Mouse (Mus musculus): ENCODE results near the gene Tlr4.

The Tlr4 gene

GRCm38 (mm10) chr4:66827463-66828162, at the start of gene Tlr4:
Gene Tlr4, plus strand, starts transcription at chr4:66827584.
- peak; percentile 0 for DNase-seq (ENCODE audit: low spot score)

GRCm38 (mm10) chr4:66794283-66794682, 33.1 kb upstream of the Tlr4 start:
- no peak for DNase-seq (ENCODE audit: low spot score)

- no peak for DNase-seq (ENCODE audit: low spot score)
Observed at GRCm38 (mm10) chr4:66796683-66797082, 30.7 kb upstream of the Tlr4 start.

GRCm38 (mm10) chr4:66804552-66805301, 22.7 kb upstream of the Tlr4 start:
- DNase-seq (ENCODE audit: low spot score): no peak

- no peak for DNase-seq (ENCODE audit: low spot score)
Observed at GRCm38 (mm10) chr4:66805747-66806146, 21.6 kb upstream of the Tlr4 start.

GRCm38 (mm10) chr4:66816364-66817026, 10.9 kb upstream of the Tlr4 start:
- no peak for DNase-seq (ENCODE audit: low spot score)

- DNase-seq (ENCODE audit: low spot score): no peak
Observed at GRCm38 (mm10) chr4:66821171-66821570, 6.2 kb upstream of the Tlr4 start.

GRCm38 (mm10) chr4:66821764-66822163, 5.6 kb upstream of the Tlr4 start:
- no peak for DNase-seq (ENCODE audit: low spot score)

GRCm38 (mm10) chr4:66828163-66828668, 832 bp downstream of the Tlr4 start:
- DNase-seq (ENCODE audit: low spot score): no peak

- no peak for DNase-seq (ENCODE audit: low spot score)
Observed at GRCm38 (mm10) chr4:66828686-66829085, 1.3 kb downstream of the Tlr4 start.

GRCm38 (mm10) chr4:66838071-66838470, 10.7 kb downstream of the Tlr4 start:
- DNase-seq (ENCODE audit: low spot score): no peak

GRCm38 (mm10) chr4:66843255-66843654, 15.9 kb downstream of the Tlr4 start:
- no peak for DNase-seq (ENCODE audit: low spot score)

GRCm38 (mm10) chr4:66852011-66852410, 24.6 kb downstream of the Tlr4 start:
- DNase-seq (ENCODE audit: low spot score): no peak

GRCm38 (mm10) chr4:66856992-66857391, 29.6 kb downstream of the Tlr4 start:
- no peak for DNase-seq (ENCODE audit: low spot score)

GRCm38 (mm10) chr4:66869919-66870318, 42.5 kb downstream of the Tlr4 start:
- DNase-seq (ENCODE audit: low spot score): no peak

GRCm38 (mm10) chr4:66872026-66872425, 44.6 kb downstream of the Tlr4 start:
- DNase-seq (ENCODE audit: low spot score): no peak

GRCm38 (mm10) chr4:66873342-66873741, 46.0 kb downstream of the Tlr4 start:
- DNase-seq (ENCODE audit: low spot score): no peak

- no peak for DNase-seq (ENCODE audit: low spot score)
Observed at GRCm38 (mm10) chr4:66875751-66876150, 48.4 kb downstream of the Tlr4 start.

GRCm38 (mm10) chr4:66877609-66878008, 50.2 kb downstream of the Tlr4 start:
- DNase-seq (ENCODE audit: low spot score): no peak

GRCm38 (mm10) chr4:66881496-66881895, 54.1 kb downstream of the Tlr4 start:
- no peak for DNase-seq (ENCODE audit: low spot score)

- DNase-seq (ENCODE audit: low spot score): no peak
Observed at GRCm38 (mm10) chr4:66883264-66883663, 55.9 kb downstream of the Tlr4 start.

GRCm38 (mm10) chr4:66894547-66894946, 67.2 kb downstream of the Tlr4 start:
- DNase-seq (ENCODE audit: low spot score): no peak

- DNase-seq (ENCODE audit: low spot score): no peak
Observed at GRCm38 (mm10) chr4:66894981-66895380, 67.6 kb downstream of the Tlr4 start.
